8 mouse cellular contexts compared by ENCODE assay signal in the genomic region with DNA sequence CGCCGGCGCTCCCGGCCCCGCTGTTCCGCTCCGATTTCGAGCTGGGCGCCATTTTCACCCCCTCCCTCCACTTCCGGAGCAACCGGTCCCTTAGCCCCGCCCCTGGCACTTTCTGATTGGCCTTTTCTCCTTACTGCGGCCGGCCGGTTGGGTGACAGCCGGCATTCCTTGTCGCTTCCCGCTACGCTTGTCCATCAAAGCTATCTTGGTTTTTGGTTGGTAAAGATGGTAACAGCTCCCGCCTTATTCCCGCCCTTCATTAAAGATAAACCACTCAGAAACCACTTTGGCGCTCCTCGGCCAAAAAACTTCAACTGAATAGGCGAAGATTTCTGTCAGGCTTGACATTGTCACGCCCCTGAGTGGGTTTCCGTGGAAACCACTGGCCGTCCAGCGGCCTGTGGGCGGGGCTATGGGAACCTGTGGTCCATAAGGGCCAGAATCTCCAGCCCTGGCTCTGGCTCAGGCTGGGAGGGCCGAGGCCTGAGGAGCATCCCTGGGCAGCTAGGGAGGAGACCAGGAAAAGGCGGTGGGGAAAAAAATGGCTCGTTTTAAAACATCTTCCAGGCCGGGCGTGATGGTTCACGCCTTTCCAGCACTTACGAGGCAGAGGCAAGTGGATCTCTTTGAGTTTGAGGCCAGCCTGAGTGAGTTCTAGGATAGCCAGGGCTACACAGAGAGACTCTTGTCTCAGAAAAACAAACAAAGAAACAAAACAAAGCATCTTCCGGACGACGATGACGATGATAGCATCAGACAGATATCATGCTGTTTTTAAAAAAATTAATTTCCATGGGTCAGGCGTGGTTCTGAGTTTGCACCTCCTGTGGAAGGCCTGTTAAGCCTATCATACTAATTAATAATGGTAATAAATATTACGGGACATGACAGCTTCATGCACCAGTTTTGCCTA. TPM values are rescaled to one million over a fixed set of nuclear protein-coding genes. Genes with fewer than 3 reads are reported as not detected.
A peak's percentile ranks its signal among the peaks of the same experiment; 100 is the strongest.
DNase-seq lines count a peak whose midpoint lies in the region; ATAC-seq and TF ChIP-seq lines count a peak whose summit lies in the region.

Dcaf15 (minus strand) TSS at position 72 of the 913 bp plus-strand sequence.

- H3K4me3 ChIP-seq in embryonic facial prominence, embryonic 14.5 days (ENCODE audit: low read depth, low read length): peak within 1 kb of the TSS; percentile 70
- H3K4me3 ChIP-seq in heart, adult 2 months: peak within 1 kb of the TSS; percentile 72
- H3K4me3 ChIP-seq in limb, embryonic 13.5 days: peak within 1 kb of the TSS; percentile 61
- H3K4me3 ChIP-seq in midbrain, embryonic 16.5 days (ENCODE audit: low read depth, low read length): peak within 1 kb of the TSS; percentile 50

- no peaks in the 10 kb centered on the region for H3K9me3 ChIP-seq in embryonic facial prominence, embryonic 14.5 days (ENCODE audit: control insufficient read depth, low read length)
- H3K9me3 ChIP-seq in limb, embryonic 13.5 days: no peaks in the 10 kb centered on the region
- H3K9me3 ChIP-seq in midbrain, embryonic 16.5 days (replicated peaks; ENCODE audit: control insufficient read depth, low read length, poor library complexity, severe bottlenecking): no peaks in the 10 kb centered on the region

- TF ChIP-seq EP300 in heart, adult 2 months (IDR thresholded peaks at IDR 0.05; ENCODE audit: insufficient read depth, low read depth, low read length): no peak

- H3K27ac ChIP-seq in embryonic facial prominence, embryonic 14.5 days (replicated peaks; ENCODE audit: low read depth, low read length): peak within 1 kb of the TSS; percentile 87
- peak within 1 kb of the TSS; percentile 88 for H3K27ac ChIP-seq in heart, adult 2 months
- H3K27ac ChIP-seq in limb, embryonic 13.5 days: peak within 1 kb of the TSS; percentile 80; the same call in 1 of the 2 replicates
- H3K27ac ChIP-seq in midbrain, embryonic 16.5 days (ENCODE audit: low read length): peak within 1 kb of the TSS; percentile 89

- peak; percentile 100 for DNase-seq in 3T3-L1 (ENCODE audit: low read depth, low spot score)
- DNase-seq in adrenal gland, postnatal 4 days (ENCODE audit: low spot score in 2 of 2): peak; percentile 88 to 94
- DNase-seq in embryonic facial prominence, embryonic 14.5 days (ENCODE audit: low spot score): peak; percentile 100
- DNase-seq in heart, adult 2 months: peak; percentile 96 to 98
- peak; percentile 98 to 99 for DNase-seq in kidney, adult 8-10 months
- peak; percentile 98 to 100 for DNase-seq in spleen, postnatal 10 days (ENCODE audit: low spot score in 2 of 2)

- no peak for TF ChIP-seq CTCF in heart, adult 2 months (IDR thresholded peaks at IDR 0.05)

- peak; percentile 60; the same call in 1 of the 2 replicates for TF ChIP-seq POLR2A in heart, adult 2 months (IDR thresholded peaks at IDR 0.05; ENCODE audit: insufficient read depth, low read depth, low read length)

- H3K4me1 ChIP-seq in embryonic facial prominence, embryonic 14.5 days (ENCODE audit: control insufficient read depth, insufficient read depth, low read length): peaks cover 6% of the 10 kb centered on the region; the same call in 1 of the 2 replicates
- peaks cover 5% of the 10 kb centered on the region for H3K4me1 ChIP-seq in heart, adult 2 months (ENCODE audit: control insufficient read depth, insufficient read depth, low read length)
- H3K4me1 ChIP-seq in limb, embryonic 13.5 days: peaks cover 32% of the 10 kb centered on the region
- H3K4me1 ChIP-seq in midbrain, embryonic 16.5 days (ENCODE audit: control insufficient read depth, insufficient read depth, low read length): peaks cover 16% of the 10 kb centered on the region

- intact Hi-C loops in heart, adult 2 months (cut with DNase I): loop anchor here (1.0 to 2.0 kb wide), 2 partner anchors 36 to 42 kb away; partner anchors contain the start of gene Cc2d1a

- no peaks in the 10 kb centered on the region for H3K27me3 ChIP-seq in embryonic facial prominence, embryonic 14.5 days (replicated peaks; ENCODE audit: control insufficient read depth, insufficient read depth, low read length)
- no peaks in the 10 kb centered on the region for H3K27me3 ChIP-seq in heart, adult 2 months (ENCODE audit: control insufficient read depth, insufficient read depth, low read length)
- H3K27me3 ChIP-seq in limb, embryonic 13.5 days: no peaks in the 10 kb centered on the region
- no peaks in the 10 kb centered on the region for H3K27me3 ChIP-seq in midbrain, embryonic 16.5 days (ENCODE audit: control insufficient read depth, insufficient read depth, low read depth, low read length)

- H3K79me2 ChIP-seq in heart, adult 2 months (replicated peaks; ENCODE audit: control insufficient read depth, insufficient read depth, low read length): peaks cover 1% of the 10 kb centered on the region; the same call in 1 of the 2 replicates

- H3K9ac ChIP-seq in embryonic facial prominence, embryonic 14.5 days (ENCODE audit: low read depth, low read length): peak within 1 kb of the TSS; percentile 79
- H3K9ac ChIP-seq in heart, adult 2 months (ENCODE audit: low read depth, low read length): peak within 1 kb of the TSS; percentile 59
- peak within 1 kb of the TSS; percentile 75 for H3K9ac ChIP-seq in limb, embryonic 13.5 days
- H3K9ac ChIP-seq in midbrain, embryonic 16.5 days (ENCODE audit: low read depth, low read length): peak within 1 kb of the TSS; percentile 75

- peak; percentile 98 for ATAC-seq in embryonic facial prominence, embryonic 14.5 days (ENCODE audit: low read depth)
- ATAC-seq in limb, embryonic 13.5 days (ENCODE audit: low FRiP score, low read depth): peak; percentile 97
- ATAC-seq in midbrain, embryonic 16.5 days: peak; percentile 96

- H3K4me2 ChIP-seq in embryonic facial prominence, embryonic 14.5 days (ENCODE audit: low read depth, low read length): peak within 1 kb of the TSS; percentile 75
- peak within 1 kb of the TSS; percentile 80 for H3K4me2 ChIP-seq in limb, embryonic 13.5 days (replicated peaks)
- H3K4me2 ChIP-seq in midbrain, embryonic 16.5 days (ENCODE audit: low read length): peak within 1 kb of the TSS; percentile 80

- peaks cover 18% of the 10 kb centered on the region for H3K36me3 ChIP-seq in embryonic facial prominence, embryonic 14.5 days (ENCODE audit: control insufficient read depth, insufficient read depth, low read length)
- H3K36me3 ChIP-seq in heart, adult 2 months (ENCODE audit: control insufficient read depth, insufficient read depth, low read length): no peaks in the 10 kb centered on the region
- H3K36me3 ChIP-seq in limb, embryonic 13.5 days: peaks cover 19% of the 10 kb centered on the region
- peaks cover 3% of the 10 kb centered on the region; the same call in 1 of the 2 replicates for H3K36me3 ChIP-seq in midbrain, embryonic 16.5 days (ENCODE audit: control insufficient read depth, insufficient read depth, low read length)

- 7% methylated on average over 40 of the region's 42 CpGs for WGBS in embryonic facial prominence, embryonic 14.5 days
- 7% methylated on average over 42 of the region's 42 CpGs for WGBS in heart, adult 2 months
- WGBS in limb, embryonic 13.5 days: 7% methylated on average over 41 of the region's 42 CpGs
- 6% methylated on average over 33 of the region's 42 CpGs for WGBS in midbrain, embryonic 16.5 days

RNA-seq across cellular contexts. Expression of gene Dcaf15, which starts in this region (rescaled TPM):
- total RNA-seq in adrenal gland, postnatal 4 days (2021): 10 to 100 TPM; 29.3 to 32.0 TPM
- polyA plus RNA-seq in embryonic facial prominence, embryonic 14.5 days (2014; fragmentation: Nextera tagmentation; extraction: Ambion mirVana): 8.4 and 9.9 TPM in 2 replicates
- total RNA-seq in heart, adult 2 months (2021): 1 to 10 TPM; 5.9 to 7.6 TPM
- 17.0 and 18.4 TPM in 2 replicates for polyA plus RNA-seq in heart, adult 2 months (2012; rRNA removed)
- 12.4 and 13.3 TPM in 2 replicates for polyA plus RNA-seq in limb, embryonic 13.5 days (2015; fragmentation: Nextera tagmentation; extraction: Ambion mirVana)
- 20.6 and 24.7 TPM in 2 replicates for polyA plus RNA-seq in midbrain, embryonic 16.5 days (2015; fragmentation: Nextera tagmentation; extraction: Ambion mirVana)

Comparison
In these comparisons a context has a peak if more than half of its experiments do, and no peak if none do; other contexts are left out.
1. Peak in every context shown above with its lines: DNase-seq, ATAC-seq, H3K4me3 ChIP-seq and H3K27ac ChIP-seq.